Mouse (Mus musculus) lung, postnatal 25 days (tissue): ENCODE measurements around the gene Arhgef25.
"Not testable (repeated sequence)": the region's sequence is repeated elsewhere in the genome, so short reads cannot be mapped to it uniquely, and the experiment has no call there.

Experiments used
- DNase-seq: peaks from one replicate; pipeline ENCODE4 v3.0.0; 2022; ENCODE audit warnings: low spot score

Arhgef25 gene

GRCm38 (mm10) chr10:127138328-127139141 lies 51.3 kb downstream of the Arhgef25 start:
- no peak for DNase-seq

GRCm38 (mm10) chr10:127137896-127138295 lies 52.0 kb downstream of the Arhgef25 start:
- no peak for DNase-seq

- DNase-seq: peak; percentile 64
Observed at GRCm38 (mm10) chr10:127136510-127136909, 53.4 kb downstream of the Arhgef25 start.

GRCm38 (mm10) chr10:127135118-127135836 lies 54.6 kb downstream of the Arhgef25 start:
- no peak for DNase-seq

GRCm38 (mm10) chr10:127134394-127135035 lies 55.4 kb downstream of the Arhgef25 start:
- DNase-seq: not testable (repeated sequence)
